In the genomic region with DNA sequence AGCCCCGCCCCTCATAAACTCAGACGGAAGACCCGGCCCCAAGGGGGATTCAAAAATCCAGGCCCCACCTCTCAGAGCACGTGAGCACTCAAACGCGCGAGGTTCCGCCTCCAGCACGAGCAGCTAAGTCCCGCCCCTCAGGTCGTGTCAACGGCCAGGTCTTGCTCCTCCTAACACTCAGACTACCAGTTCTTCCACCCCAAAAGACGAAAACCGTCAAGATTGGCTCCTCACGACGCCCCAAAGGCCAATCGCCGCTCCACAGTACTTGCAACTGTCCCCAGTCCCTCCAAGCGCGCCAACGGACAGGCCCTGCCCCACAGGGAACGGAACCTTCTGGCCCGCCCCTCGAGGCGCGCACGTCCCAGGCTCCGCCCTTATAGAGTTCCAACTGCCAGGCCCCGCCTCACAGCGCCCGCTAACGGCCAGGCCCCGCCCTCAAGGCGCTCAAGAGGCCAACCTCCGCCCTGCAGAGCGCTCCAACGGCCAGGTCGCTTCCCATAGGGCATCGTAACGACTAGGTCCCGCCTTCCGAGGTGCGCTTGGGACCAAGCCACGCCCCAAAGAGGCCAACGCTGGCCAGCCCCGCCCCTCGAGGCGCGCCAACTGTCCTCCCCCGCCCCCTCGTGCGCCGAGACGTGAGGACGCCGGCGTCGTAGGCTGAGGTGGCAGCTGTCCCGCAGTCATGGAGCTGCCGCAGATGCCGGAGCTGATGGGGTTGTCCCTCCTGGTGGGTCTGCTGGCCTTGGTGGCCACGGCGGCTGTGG, we compare ENCODE assay signal across 8 mouse cellular contexts. TPM values are rescaled to one million over a fixed set of nuclear protein-coding genes. Genes with fewer than 3 reads are reported as not detected.
DNase-seq lines count a peak whose midpoint lies in the region; ATAC-seq and TF ChIP-seq lines count a peak whose summit lies in the region.

A gene (plus strand): TSS at position 605 of the 767 bp plus-strand sequence.

- peaks cover 0 to 2% of the 10 kb centered on the region in 2 experiments; a peak in 2 of 4 replicates for H3K4me1 ChIP-seq in ES-E14 (ENCODE audit: control insufficient read depth in 2 of 2, insufficient read depth in 2 of 2, low read length in 2 of 2, poor library complexity in 1 of 2)
- H3K4me1 ChIP-seq in forebrain, embryonic 15.5 days: peaks cover 16% of the 10 kb centered on the region
- no peaks in the 10 kb centered on the region for H3K4me1 ChIP-seq in lung, adult 2 months (ENCODE audit: control insufficient read depth, insufficient read depth, low read length)

- DNase-seq in ES-E14 (ENCODE audit: low read depth, low spot score): peak; percentile 99
- peak; percentile 99 for DNase-seq in cerebellum, adult 11-12 months
- DNase-seq in heart, postnatal 25 days (ENCODE audit: low spot score): peak; percentile 98
- peak; percentile 97 to 99 for DNase-seq in layer of hippocampus, adult 18-20 months (ENCODE audit: low spot score in 2 of 2)
- peak; percentile 99 for DNase-seq in lung, adult 2 months
- DNase-seq in thymus, adult 18-20 months: peak; percentile 98 to 99

- TF ChIP-seq POLR2A in lung, adult 2 months (IDR thresholded peaks at IDR 0.05; ENCODE audit: borderline replicate concordance, extremely low read depth, low read depth, low read length): peak; percentile 84; the same call in 1 of the 2 replicates

- peak within 1 kb of the TSS; percentile 86 for H3K4me2 ChIP-seq in forebrain, embryonic 15.5 days (replicated peaks)

- no peaks in the 10 kb centered on the region for H3K27me3 ChIP-seq in forebrain, embryonic 15.5 days

- whole genome bisulfite sequencing in forebrain, embryonic 15.5 days: under 1% methylated on average over 63 of the region's 63 CpGs
- under 1% methylated on average over 63 of the region's 63 CpGs for WGBS in lung, adult 2 months

- TF ChIP-seq CTCF in lung, adult 2 months (IDR thresholded peaks at IDR 0.05; ENCODE audit: insufficient read depth, low read length): no peak

- H3K9me3 ChIP-seq in ES-E14 (ENCODE audit: control insufficient read depth, insufficient read depth, low read depth, low read length): no peaks in the 10 kb centered on the region
- H3K9me3 ChIP-seq in forebrain, embryonic 15.5 days: no peaks in the 10 kb centered on the region

- ATAC-seq in forebrain, embryonic 15.5 days (replicated peaks): peak; percentile 98
- ATAC-seq in neutrophil, adult 5-6 weeks (ENCODE audit: extremely low read depth, insufficient number of reproducible peaks, low FRiP score, poor library complexity, severe bottlenecking): peak; percentile 89

- peak within 1 kb of the TSS; percentile 93 for H3K4me3 ChIP-seq in ES-E14 (ENCODE audit: insufficient read depth in 1 of 2, low read depth in 1 of 2, low read length in 2 of 2, poor library complexity in 1 of 2, severe bottlenecking in 1 of 2)
- peak within 1 kb of the TSS; percentile 92 for H3K4me3 ChIP-seq in forebrain, embryonic 15.5 days
- H3K4me3 ChIP-seq in lung, adult 2 months (replicated peaks; ENCODE audit: extremely low read depth, low read depth, low read length): peak within 1 kb of the TSS; percentile 85

- H3K36me3 ChIP-seq in ES-E14 (ENCODE audit: control insufficient read depth, insufficient read depth, low read length, poor library complexity, severe bottlenecking): peaks cover 14% of the 10 kb centered on the region
- H3K36me3 ChIP-seq in forebrain, embryonic 15.5 days: peaks cover 3% of the 10 kb centered on the region

- intact Hi-C loops in heart, postnatal 25 days (cut with DNase I): no loop called here

- in situ Hi-C loops in ES-E14 (cut with MboI; ENCODE audit: low sequenced_read_pairs in 2 of 2, unreplicated experiment in 2 of 2): no loop called here

- peak within 1 kb of the TSS; percentile 94 for H3K9ac ChIP-seq in ES-E14 (ENCODE audit: insufficient read depth, low read depth, low read length, poor library complexity, severe bottlenecking)
- H3K9ac ChIP-seq in forebrain, embryonic 15.5 days (replicated peaks): peak within 1 kb of the TSS; percentile 81

- H3K27ac ChIP-seq in ES-E14 (ENCODE audit: insufficient read depth, low read depth, low read length, poor library complexity, severe bottlenecking): peak within 1 kb of the TSS; percentile 94
- H3K27ac ChIP-seq in forebrain, embryonic 15.5 days (replicated peaks): peak within 1 kb of the TSS; percentile 90

TF ChIP-seq in ES-E14, 5 proteins besides CTCF, POLR2A, EP300 and RAD21:
- TF ChIP-seq ZC3H11A (IDR thresholded peaks at IDR 0.05; ENCODE audit: borderline replicate concordance, low read depth, low read length) (no peak), ZNF384 (IDR thresholded peaks at IDR 0.05; ENCODE audit: low read depth, low read length) (no peak), MAFK (IDR thresholded peaks at IDR 0.05; ENCODE audit: insufficient read depth, low read depth, low read length) (no peak), HCFC1 (IDR thresholded peaks at IDR 0.05; ENCODE audit: borderline replicate concordance, insufficient read depth, low read length) (no peak; the same call in 1 of the 2 replicates), CHD2 (IDR thresholded peaks at IDR 0.05; ENCODE audit: low read depth, low read length) (no peak)

RNA-seq across cellular contexts. Expression of the gene that starts here (rescaled TPM):
- total RNA-seq in ES-E14 (2012; rRNA removed): 49.6 and 99.0 TPM in 2 replicates
- 16.8 and 17.5 TPM in 2 replicates for polyA plus RNA-seq in forebrain, embryonic 15.5 days (2015; fragmentation: Nextera tagmentation; extraction: Ambion mirVana)
- total RNA-seq in heart, postnatal 25 days (2021): 10 to 100 TPM; 11.2 to 14.6 TPM
- total RNA-seq in layer of hippocampus, adult 18-20 months (2021): 10 to 100 TPM; 30.4 to 31.5 TPM
- 8.1 and 8.3 TPM in 2 replicates for polyA plus RNA-seq in lung, adult 2 months (2012; rRNA removed)
- total RNA-seq in neutrophil, adult 5-6 weeks (2017): 7.4 and 9.3 TPM in 2 replicates

Comparison
In these comparisons a context has a peak if more than half of its experiments do, and no peak if none do; other contexts are left out.
1. Peak in every context shown above with its lines: DNase-seq, ATAC-seq, H3K4me3 ChIP-seq and H3K27ac ChIP-seq.